Mouse (Mus musculus) CD8-positive naive resting alpha-beta T cell, adult 2 months (primary cell): ENCODE results near the gene Prss41.
"Not testable (repeated sequence)": the region's sequence is repeated elsewhere in the genome, so short reads cannot be mapped to it uniquely, and the experiment has no call there.

Source experiments
- DNase-seq, 2 experiments: peaks; one replicate each; pipeline ENCODE4 v3.0.0; 2022; ENCODE audit warnings: low read depth in 2 of 2, low spot score in 2 of 2

Prss41 gene

DNA sequence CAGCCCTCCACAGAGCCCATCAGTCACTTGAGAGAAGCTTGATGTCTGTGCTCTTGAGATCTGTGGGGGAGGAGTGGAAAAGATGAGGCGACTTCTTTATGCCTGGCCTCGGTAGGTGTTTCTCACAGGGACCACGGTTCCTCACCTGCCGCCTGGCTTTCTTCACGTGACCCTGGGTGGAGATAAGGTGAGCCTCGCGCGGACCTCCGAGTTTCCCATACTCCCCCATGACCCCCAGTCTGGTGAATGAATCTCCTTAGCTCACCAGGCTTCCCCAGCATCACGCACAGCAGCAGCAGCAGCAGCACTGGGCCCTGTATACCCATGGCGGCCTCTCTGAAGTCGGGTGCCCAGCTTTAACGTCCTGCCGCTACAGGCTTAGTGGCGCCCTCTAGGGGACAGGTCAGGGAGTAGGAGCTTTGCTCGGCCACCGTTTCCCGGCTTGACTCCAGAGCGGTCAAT is at the start of gene Prss41, which contains the start of gene Prss32:
Gene Prss41, minus strand, starts transcription at position 361 of the 462 bp plus-strand sequence.
Gene Prss32, plus strand, starts transcription at position 44 of the 462 bp plus-strand sequence.
- DNase-seq, result peak; percentile 66 to 67

DNA sequence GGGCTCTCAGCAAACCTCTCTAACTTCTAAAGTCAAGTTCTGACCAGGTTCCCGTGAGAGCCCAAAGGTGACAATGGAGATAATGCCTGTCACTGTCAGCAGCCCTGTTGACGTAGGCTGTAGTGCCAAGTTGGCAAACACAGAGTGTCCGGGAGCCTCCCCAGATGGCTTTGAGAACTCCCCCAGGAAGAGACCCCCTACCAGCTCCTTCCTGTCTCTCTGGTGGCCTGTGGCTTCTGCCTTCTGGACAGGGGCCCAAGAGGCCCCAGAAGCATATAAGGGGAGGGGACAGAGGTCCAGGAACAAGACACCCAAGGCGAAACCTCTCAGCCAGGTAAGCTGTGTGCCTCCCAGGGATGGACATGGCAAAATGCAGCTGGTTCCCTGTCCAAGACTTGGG is 36.6 kb upstream of the Prss41 start, which contains the start of the genes Dcpp1 and Dcpp2:
Gene Dcpp1, plus strand, starts transcription at position 301 of the 400 bp plus-strand sequence.
Gene Dcpp2, plus strand, starts transcription at position 305 of the 400 bp plus-strand sequence.
- not testable (repeated sequence) for DNase-seq

DNA sequence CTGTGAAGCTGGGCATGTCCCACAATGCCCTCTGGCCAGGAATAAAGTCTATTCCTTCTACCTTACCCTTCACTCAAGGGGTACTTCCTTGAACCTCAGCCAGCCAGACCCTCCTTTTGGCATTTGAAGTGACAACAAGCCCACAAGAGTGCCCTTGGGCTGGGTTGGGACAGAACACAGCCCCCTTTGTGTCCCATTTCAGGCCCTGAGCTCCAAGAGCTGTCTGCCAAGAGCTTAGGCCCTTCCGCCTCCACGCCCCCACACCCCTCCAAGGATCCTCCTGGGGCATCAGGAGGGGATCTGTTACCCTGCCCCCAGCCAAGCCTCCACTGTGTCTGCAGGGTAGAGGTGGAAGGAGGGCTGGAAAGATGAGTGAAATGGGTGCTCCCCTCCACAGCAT is 33.2 kb upstream of the Prss41 start:
- DNase-seq, result no peak

- DNase-seq, result no peak
These were observed 32.8 kb upstream of the Prss41 start for GRCm38 (mm10) chr17:23876741-23877140.

GRCm38 (mm10) chr17:23873884-23874856 is 30.2 kb upstream of the Prss41 start:
- DNase-seq, result no peak

- DNase-seq, result no peak
These were observed 24.5 kb upstream of the Prss41 start for GRCm38 (mm10) chr17:23868513-23868912.

DNA sequence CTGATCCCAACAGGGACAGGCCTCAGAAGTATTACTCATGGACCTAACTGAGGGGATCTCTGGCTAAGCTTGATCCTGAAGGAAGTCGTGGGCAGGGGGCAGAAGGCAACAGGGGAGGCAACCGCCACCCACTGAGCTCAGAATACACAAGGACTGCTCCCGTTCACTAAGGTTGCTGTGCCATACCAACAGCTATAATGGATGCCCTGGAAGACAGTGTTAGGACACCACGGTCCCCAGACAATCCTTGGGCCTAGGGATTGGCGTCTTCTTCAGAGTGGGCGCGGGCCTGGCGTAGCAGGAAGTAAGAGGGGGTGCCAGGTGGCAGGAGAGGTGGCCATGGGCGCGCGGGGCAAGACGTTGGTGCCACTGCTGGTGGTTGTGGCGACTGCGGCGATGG is 23.8 kb upstream of the Prss41 start, which contains the start of gene Prss21:
Gene Prss21, plus strand, starts transcription at position 301 of the 400 bp plus-strand sequence.
- no peak for DNase-seq

DNA sequence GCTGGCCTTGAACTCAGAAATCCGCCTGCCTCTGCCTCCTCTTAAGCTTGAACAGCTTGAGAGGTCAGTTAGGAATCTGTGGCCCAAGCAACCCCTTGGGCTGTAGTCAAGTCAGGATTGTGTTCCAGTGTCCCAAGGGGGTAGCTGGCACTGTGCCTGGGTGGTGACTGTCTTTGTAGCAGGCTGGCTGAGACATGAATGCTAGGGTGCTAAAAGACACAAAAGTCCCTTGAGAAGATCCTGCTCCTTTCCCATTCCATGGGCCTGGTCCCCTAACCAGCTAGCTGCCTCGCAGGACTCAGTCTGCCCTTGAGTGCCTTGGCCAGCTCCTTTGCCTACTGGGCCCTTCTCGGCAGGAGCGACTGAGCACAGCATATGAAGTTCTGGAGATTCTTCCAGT is 19.0 kb upstream of the Prss41 start:
- DNase-seq, result no peak

DNA sequence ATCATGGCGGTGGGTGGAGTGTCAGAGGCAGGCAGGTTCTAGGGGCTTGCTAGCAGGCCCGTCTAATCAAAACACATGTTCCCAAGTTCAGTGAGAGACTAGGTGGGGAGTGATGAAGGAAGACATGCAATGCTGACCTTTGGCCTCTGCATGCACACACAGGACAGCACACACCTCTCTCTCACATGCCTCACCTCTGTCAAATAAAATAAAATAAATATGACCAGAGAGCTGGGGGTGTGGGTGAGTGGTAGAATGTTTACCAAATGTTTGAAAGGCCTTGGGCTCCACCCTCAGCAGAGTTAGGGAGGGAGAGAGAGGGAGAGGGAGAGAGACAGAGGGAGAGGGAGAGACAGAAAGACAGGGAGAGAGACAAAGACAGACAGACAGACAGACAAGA is 13.9 kb upstream of the Prss41 start:
- DNase-seq, result no peak

GRCm38 (mm10) chr17:23857193-23857592 is 13.2 kb upstream of the Prss41 start:
- no peak for DNase-seq

GRCm38 (mm10) chr17:23854229-23854765 is 10.3 kb upstream of the Prss41 start:
- no peak for DNase-seq

GRCm38 (mm10) chr17:23853292-23853691 is 9.3 kb upstream of the Prss41 start:
- no peak for DNase-seq

DNA sequence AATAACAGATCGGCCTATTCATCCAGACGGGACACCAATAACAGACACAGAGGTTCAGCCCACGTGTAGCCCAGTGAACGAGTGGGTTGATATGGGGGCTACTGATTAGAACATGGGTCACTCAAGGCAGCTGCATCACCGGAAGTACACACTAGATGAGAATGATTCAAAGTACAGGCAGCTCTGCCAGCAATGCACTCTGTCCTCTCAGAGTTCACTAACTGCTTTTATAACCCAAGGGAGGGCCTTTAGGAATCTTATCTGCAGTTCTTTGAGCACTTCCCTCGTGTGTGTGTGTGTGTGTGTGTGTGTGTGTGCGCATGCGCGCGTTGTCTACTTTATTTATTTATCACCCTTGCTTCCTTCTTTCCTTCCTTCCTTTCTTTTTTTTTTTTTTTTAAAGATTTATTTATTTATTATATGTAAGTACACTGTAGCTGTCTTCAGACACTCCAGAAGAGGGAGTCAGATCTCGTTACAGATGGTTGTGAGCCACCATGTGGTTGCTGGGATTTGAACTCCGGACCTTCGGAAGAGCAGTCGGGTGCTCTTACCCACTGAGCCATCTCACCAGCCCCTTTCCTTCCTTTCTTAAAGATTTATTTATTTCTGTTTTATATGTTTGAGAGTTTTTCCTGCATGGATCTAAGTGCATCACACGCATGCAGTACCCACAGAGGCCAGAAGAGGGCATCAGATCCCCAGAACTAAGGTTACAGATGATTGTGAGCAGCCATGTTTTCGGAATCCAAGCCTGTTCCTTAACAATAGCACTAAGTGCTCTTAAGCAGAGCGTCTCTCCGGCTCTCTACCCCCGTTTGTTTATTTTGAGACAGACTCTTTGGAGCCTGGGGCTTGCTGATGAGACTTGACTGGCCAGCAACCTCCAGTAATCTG is 7.1 kb upstream of the Prss41 start:
- DNase-seq, result peak; percentile 45 to 71

DNA sequence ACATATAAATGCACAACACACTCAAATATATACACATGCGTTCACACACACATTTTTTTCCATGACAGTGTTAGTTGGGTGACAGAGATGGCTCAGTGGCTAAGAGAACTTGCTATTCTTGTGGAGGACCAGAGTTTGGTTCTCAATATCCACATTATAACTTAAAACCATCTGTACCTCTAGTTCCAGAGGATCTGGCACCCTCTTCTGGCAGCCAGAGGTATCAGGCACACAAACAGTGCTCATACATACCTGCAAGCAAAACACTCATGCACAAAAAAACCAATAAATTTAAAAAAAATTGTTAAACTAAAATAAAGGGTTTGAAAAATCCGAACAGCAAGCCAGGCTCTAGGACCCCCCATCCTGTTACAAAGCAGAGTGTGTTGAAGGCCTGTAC is 6.1 kb upstream of the Prss41 start:
- DNase-seq, result no peak

- no peak for DNase-seq
These were observed 696 bp downstream of the Prss41 start for GRCm38 (mm10) chr17:23843141-23843811.

GRCm38 (mm10) chr17:23841145-23841544 is 2.8 kb downstream of the Prss41 start:
- DNase-seq, result peak; percentile 57 to 73

GRCm38 (mm10) chr17:23836006-23836575 is 7.9 kb downstream of the Prss41 start, which contains the start of gene Prss33:
Gene Prss33 (minus strand): TSS chr17:23836056.
- DNase-seq, result no peak

DNA sequence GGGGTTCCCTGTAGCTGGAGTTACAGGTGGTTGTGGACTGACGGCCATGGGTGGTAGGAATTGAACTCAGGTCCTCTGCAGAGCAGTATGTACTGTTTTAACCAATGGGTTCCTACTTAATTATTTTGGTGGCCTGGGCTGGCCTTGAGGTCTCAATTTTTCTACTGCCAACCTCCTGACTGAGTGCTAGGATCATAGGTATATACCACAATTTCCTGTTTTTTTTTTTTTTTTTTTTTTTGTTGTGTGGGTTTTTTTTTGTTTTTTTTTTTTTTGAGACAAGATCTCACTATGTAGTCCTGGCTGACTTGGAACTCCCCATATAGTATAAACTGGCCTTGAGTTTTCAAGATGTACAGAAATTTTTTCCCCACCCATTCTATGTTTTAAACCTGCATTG is 12.8 kb downstream of the Prss41 start:
- DNase-seq, result no peak

DNA sequence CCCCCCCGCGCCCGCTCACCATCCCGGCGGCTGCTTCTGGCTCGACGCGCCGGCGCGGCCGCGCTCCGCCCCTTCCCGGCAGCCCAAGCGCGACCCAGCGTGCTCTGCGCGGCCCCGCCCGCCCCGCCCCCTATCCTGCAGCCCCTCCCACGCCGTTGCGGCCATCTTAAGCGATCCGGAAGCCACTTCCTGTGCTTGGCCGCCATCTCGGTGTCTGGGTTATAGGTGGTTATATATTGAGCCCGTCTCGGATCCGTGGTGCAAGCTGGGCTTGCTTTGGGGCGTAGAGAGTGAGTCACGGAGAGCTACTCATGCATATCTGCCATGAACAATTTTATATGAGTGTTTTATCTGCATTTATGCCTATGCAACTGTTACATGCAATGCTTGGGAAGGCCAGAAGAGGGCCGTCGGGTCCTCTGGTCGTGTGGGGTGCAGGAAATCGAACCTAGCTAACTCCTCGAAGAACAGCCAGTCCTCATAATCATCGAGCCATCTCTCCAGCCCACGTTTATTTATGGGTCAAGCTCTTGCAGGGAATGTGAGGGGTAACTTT is 14.8 kb downstream of the Prss41 start, which contains the start of gene Elob:
Gene Elob, minus strand, starts transcription at position 73 of the 556 bp plus-strand sequence.
- DNase-seq, result peak; percentile 78 to 81
